Mouse (Mus musculus) lung, postnatal 14 days (tissue): ENCODE results near the gene Kif3c.

Experiments used
- DNase-seq: peaks from one replicate; pipeline ENCODE4 v3.0.0; 2021

Gene Kif3c

DNA sequence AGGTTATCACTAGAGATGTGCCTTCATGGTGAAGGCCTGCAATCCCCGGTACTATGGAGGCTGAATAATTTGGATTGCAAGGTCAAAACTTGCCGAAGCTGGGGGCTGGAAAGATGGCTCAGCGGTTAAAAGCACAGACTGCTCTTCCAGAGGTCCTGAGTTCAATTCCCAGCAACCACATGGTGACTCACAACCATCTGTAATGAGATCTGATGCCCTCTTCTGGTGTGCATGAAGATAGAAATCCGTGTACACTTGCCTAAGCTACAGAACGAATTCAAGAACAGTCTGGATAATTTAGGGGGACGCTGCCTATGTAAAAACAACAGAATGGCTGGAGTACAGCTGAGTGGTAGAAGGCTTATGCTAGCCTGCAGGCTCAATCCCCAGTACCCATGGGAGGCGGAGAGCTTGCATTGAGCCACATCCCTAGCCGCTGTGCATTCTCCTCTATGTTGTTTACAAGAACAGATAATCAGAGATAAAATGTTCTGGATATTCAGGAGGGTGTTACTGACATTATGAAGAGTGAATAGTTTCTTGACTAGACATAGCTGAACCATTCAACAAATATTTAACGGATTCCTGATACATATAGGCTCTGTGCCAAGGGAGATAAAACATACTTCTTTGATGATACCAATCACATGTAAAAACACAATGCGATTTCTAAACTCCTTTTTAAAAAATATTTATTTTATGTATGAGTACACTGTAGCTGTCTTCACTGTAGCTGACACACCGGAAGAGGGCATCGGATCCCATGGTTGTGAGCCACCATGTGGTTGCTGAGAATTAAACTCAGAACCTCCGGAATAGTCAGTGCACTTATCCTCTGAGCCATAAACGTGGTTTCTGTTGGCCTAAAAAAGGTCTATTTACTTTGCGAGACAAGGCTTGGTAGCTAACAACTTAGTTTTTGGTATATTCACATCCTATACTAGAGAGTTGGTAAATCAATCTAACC lies 60.7 kb downstream of the Kif3c start:
- DNase-seq, result peak; percentile 36

- DNase-seq, result peak; percentile 99
These were observed 61.6 kb downstream of the Kif3c start, which contains the start of gene Asxl2 for GRCm38 (mm10) chr12:3426530-3427034. Asxl2 (plus strand) TSS chr12:3426857.

DNA sequence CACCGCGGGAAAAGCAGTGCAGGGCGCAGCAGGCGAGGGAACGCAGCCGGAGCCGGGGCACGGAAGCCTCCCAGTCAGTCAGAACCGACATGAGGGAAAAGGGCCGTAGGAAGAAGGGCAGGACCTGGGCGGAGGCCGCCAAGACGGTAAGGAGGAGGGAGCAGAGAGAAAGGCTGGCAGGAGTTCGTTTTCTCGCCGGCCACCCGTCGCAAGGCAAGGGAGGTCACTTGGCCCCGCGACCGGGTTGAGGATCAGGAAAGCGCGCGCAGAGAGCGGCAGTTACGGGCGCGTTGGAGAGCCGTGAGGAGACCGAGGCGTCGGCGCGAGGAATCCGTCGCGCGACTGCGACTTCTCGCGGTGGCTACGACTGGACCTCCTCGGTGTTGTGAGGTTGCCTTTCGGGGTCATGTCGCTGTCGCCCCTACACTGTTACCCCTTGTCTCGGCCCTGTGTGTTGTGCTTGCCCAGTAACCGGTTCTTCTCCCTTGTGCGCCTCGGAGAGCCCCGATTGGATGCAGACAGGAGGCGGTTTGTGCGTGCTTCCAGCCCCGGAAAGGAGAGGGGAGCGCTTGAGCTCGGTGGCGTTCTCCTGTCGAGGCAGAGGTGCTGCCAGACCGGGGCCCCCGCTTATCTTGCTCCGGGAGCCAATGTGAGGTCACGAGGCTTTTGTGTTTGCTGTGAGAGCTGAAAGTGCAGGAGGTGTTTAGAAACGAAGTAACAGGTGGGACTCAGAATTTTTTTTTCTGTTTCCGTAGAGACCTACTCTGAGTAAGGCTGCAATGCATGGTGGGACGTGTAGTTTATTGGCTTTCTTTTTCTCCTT lies 62.3 kb downstream of the Kif3c start:
- DNase-seq, result peak; percentile 61

GRCm38 (mm10) chr12:3427891-3428775 lies 63.2 kb downstream of the Kif3c start:
- no peak for DNase-seq

GRCm38 (mm10) chr12:3429681-3430442 lies 64.9 kb downstream of the Kif3c start:
- no peak for DNase-seq

DNA sequence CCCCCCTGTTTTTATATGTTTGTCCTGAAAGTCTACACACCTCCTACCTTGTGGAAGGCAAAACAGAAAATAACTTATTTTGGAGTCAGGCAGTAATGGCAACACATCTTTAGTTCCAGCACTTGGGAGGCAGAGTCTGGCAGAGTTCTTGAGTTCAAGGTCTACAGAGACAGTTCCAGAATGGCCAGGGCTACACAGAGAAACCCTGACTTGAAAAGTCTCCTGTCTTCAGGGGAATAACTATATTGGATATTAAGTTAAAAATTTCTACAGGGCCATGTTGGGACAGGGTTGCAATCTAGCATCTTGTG lies 65.5 kb downstream of the Kif3c start:
- no peak for DNase-seq

- no peak for DNase-seq
These were observed 66.1 kb downstream of the Kif3c start for GRCm38 (mm10) chr12:3430985-3431384.

DNA sequence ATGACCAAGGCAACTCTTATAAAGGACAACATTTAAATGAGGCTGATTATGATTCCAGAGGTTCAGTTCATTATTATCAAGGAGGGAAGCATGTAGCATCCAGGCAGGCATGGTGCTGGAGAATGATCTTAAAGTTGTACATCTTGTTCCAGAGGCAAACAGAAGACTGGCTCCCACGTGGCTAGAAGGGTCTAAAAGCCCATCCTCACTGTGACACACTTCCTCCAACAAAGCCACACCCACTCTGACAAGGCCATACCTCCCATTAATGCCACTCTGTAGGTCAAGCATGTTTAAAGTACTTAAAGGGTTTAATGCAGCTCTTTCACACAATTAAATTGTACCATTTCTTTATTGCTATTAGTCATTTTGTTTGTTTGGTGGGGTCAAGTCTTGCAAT lies 68.8 kb downstream of the Kif3c start:
- DNase-seq, result no peak

- no peak for DNase-seq
These were observed 71.5 kb downstream of the Kif3c start for GRCm38 (mm10) chr12:3436446-3436845.

GRCm38 (mm10) chr12:3437815-3438214 lies 72.9 kb downstream of the Kif3c start:
- no peak for DNase-seq

DNA sequence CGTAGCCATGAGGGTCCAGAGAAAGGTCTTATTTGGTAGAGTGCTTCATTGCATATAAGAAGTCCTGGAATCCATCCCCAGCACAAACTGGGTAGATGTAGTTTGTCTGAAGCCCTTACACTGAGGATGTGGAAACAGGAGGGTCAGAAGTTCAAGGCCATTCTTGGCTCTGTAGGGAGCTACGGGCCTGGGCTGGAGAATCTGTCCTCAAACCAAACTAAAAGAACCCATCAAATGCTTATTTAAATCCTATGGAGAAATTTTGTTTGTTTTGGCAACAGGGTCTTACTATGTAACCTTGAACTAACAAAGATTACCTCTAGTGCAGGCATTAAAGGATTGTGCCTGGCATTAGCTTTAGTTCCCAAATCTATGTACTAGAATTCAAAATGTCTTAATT lies 76.0 kb downstream of the Kif3c start:
- DNase-seq, result no peak

DNA sequence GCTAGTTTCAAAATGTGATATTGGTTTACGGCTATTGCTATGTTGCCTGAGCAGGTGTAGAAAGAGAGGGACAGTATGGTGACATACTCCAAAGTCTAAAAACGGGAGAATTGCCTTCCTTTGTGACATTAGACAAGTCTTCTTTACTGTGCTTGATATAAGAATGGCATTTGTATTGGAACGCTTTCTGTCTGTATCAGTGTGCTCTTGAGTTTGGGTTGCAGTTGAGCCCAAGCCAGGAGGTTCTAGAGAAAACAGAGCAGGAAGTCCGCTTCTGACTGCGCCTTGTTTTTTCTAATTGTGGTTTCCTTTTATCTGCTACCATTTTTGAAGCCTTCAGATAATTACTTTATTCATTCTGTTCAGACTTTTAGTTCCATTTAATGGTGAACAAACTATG lies 76.4 kb downstream of the Kif3c start:
- DNase-seq, result no peak

DNA sequence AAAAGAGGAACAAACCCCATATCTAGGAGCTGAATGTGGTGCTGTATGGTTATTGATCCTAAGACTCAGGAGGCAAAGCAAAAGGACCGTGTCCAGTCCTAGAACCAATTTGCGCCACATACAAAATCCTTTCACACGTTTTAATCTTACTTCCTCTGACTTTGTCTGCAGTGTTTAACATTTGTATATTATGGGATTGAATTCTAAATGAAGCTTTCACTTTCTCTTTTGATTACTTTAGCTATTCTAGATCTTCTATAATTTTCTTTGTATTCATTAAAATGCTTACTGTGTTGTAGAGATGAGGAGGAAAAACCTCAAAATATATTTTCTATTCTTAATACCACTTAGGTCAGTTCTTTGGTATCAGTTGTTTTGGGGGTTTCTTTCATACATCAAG lies 88.6 kb downstream of the Kif3c start:
- DNase-seq, result no peak
